Mouse (Mus musculus): ENCODE measurements at regions not wholly inside any gene's neighbourhood (a gene's known extent, or its start where the extent isn't known, plus 50 kb on each side); places are given as distances from the start of the nearest gene placed in this dataset.

DNA sequence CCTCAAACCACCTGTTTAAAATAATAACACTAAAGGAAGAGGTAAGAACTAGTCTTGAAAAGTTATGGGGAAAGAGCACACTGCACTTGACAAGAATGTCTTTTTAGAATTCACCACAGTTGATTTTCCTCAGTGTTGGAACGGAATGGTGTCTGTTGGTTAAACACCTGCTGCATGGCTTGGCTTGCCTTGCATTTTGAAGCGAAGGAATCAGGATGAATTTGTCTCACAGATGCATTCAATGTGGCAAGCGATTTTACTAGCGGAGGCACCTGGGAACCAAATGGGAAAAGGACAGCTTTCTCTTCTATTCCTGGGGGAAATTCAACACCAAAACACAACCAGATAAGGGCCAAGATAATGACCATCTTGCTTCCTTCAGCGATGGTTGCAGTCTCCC lies 52.9 kb upstream of the Tbl1xr1 start:
- Histone ChIP-seq H3K27ac (ENCODE audit: insufficient read depth, low read depth, low read length) (0 out of 2 replicates have a peak overlapping the region, but pooled peaks have one; percentile 12), H3K27me3 (replicated peaks; ENCODE audit: control insufficient read depth, insufficient read depth, low read length) (no peaks in the 10 kb centered on the region), H3K36me3 (ENCODE audit: control insufficient read depth, insufficient read depth, low read length) (no peaks in the 10 kb centered on the region), H3K4me3 (ENCODE audit: insufficient read depth, low read depth, low read length) (no peak overlapping the region), H3K4me1 (ENCODE audit: control insufficient read depth, insufficient read depth, low read length) (peaks cover 3% of the 10 kb centered on the region; the same call in 1 of the 2 replicates)
- TF ChIP-seq CTCF (conservative IDR thresholded peaks at IDR 0.05; ENCODE audit: insufficient read depth, insufficient read length, low read depth, low read length) (no peak), POLR2A (IDR thresholded peaks at IDR 0.05; ENCODE audit: low read depth, low read length) (no peak)
- DNase-seq, result no peak
- WGBS, result 76% methylated on average over 5 of the region's 5 CpGs

DNA sequence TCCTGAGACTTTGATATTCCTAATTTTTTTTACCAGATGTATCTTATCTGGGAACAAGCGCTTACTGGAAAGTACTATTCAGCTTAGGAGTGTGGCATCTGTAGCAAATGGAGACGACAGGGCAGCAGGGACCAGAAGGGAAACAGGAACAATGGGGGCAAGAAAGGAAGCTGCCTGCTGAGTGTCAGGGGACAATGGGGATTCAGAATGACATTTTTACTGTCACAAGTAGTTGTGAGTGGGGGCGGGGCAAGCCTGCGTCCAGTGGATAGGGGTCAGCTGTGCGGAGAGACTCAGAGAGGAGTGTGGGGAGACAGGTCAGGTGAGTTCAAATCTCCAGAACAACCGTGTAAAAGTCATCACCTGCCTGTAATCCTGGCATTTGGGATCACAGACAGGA lies 52.3 kb upstream of the Tbl1xr1 start:
- no peak for DNase-seq
- Histone ChIP-seq H3K4me1 (ENCODE audit: control insufficient read depth, insufficient read depth, low read length) (peaks cover 3% of the 10 kb centered on the region; the same call in 1 of the 2 replicates), H3K36me3 (ENCODE audit: control insufficient read depth, insufficient read depth, low read length) (no peaks in the 10 kb centered on the region), H3K27ac (ENCODE audit: insufficient read depth, low read depth, low read length) (no peak overlapping the region), H3K4me3 (ENCODE audit: insufficient read depth, low read depth, low read length) (no peak overlapping the region), H3K27me3 (replicated peaks; ENCODE audit: control insufficient read depth, insufficient read depth, low read length) (no peaks in the 10 kb centered on the region)
- 52% methylated on average over 6 of the region's 6 CpGs for WGBS
- TF ChIP-seq POLR2A (IDR thresholded peaks at IDR 0.05; ENCODE audit: low read depth, low read length), result no peak
- TF ChIP-seq CTCF (conservative IDR thresholded peaks at IDR 0.05; ENCODE audit: insufficient read depth, insufficient read length, low read depth, low read length), result no peak

DNA sequence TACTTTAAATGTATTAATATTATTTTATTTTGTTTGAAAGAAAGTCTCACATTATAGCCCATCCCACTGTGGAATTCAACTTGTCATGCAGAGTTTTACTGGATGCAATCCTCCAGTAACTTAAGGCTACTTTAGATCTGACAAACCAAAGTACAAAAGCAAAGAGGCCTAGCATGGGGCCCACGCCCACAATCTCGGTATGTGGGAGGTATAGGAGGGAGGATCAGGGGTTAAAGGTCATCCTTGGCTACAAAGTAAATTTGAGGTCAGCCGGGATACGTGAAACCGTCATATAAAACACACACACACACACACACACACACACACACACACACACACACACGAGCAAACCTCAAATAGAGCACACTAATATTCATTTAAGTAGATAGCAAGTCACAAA lies 51.3 kb upstream of the Tbl1xr1 start:
- Histone ChIP-seq H3K4me3 (ENCODE audit: insufficient read depth, low read depth, low read length) (no peak overlapping the region), H3K27me3 (replicated peaks; ENCODE audit: control insufficient read depth, insufficient read depth, low read length) (no peaks in the 10 kb centered on the region), H3K27ac (ENCODE audit: insufficient read depth, low read depth, low read length) (no peak overlapping the region), H3K36me3 (ENCODE audit: control insufficient read depth, insufficient read depth, low read length) (no peaks in the 10 kb centered on the region), H3K4me1 (ENCODE audit: control insufficient read depth, insufficient read depth, low read length) (peaks cover 3% of the 10 kb centered on the region; the same call in 1 of the 2 replicates)
- WGBS, result 60% methylated on average over 6 of the region's 6 CpGs
- DNase-seq, result no peak
- TF ChIP-seq CTCF (conservative IDR thresholded peaks at IDR 0.05; ENCODE audit: insufficient read depth, insufficient read length, low read depth, low read length) (no peak), POLR2A (IDR thresholded peaks at IDR 0.05; ENCODE audit: low read depth, low read length) (no peak)

DNA sequence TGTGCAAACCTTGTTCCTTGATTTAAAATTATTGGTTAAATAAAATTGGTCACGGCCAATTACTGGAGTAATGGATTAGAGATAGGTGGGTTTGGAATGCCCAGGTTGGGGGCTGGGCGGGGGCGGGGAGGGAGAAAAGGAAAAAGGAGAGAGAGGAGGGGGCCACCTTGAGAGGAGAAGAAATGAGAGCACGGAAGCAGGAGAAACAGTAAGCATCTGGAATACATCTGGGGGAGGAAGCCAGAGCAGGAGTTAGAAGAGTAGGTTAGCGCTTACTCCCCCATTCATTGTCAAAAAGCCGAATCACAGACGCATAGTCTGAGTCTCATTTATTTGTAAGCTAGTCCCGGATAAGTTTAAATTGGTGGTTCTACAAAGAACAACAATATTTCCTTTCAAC lies 50.8 kb upstream of the Tbl1xr1 start:
- no peak overlapping the region for H3K27ac ChIP-seq (ENCODE audit: insufficient read depth, low read depth, low read length)
- H3K36me3 ChIP-seq (ENCODE audit: control insufficient read depth, insufficient read depth, low read length), result no peaks in the 10 kb centered on the region
- TF ChIP-seq POLR2A (IDR thresholded peaks at IDR 0.05; ENCODE audit: low read depth, low read length), result no peak
- TF ChIP-seq CTCF (conservative IDR thresholded peaks at IDR 0.05; ENCODE audit: insufficient read depth, insufficient read length, low read depth, low read length), result no peak
- H3K4me3 ChIP-seq (ENCODE audit: insufficient read depth, low read depth, low read length), result no peak overlapping the region
- H3K4me1 ChIP-seq (ENCODE audit: control insufficient read depth, insufficient read depth, low read length), result peaks cover 3% of the 10 kb centered on the region; the same call in 1 of the 2 replicates
- no peaks in the 10 kb centered on the region for H3K27me3 ChIP-seq (replicated peaks; ENCODE audit: control insufficient read depth, insufficient read depth, low read length)
- 77% methylated on average over 8 of the region's 8 CpGs for WGBS
- no peak for DNase-seq

Measured in kidney, adult 2 months (tissue).